Mouse (Mus musculus) heart, embryonic 10.5 days (tissue): Measurements from ENCODE around the gene Olfr649. TPM values are rescaled to one million over a fixed set of nuclear protein-coding genes. Genes with fewer than 3 reads are reported as not detected.

ENCODE experiments used
- DNase-seq: peaks from one replicate; pipeline ENCODE4 v3.0.0-alpha.2; 2017; ENCODE audit warnings: low spot score
- H3K27ac ChIP-seq: fragments of 300-500 bp; sonication (generic); 2 replicates; pipeline ENCODE4 v1.5.1; 2016; ENCODE audit warnings: mild to moderate bottlenecking
- H3K27me3 ChIP-seq: fragments of 300-500 bp; sonication (generic); 2 replicates; pipeline ENCODE4 v1.6.1; 2016; ENCODE audit warnings: mild to moderate bottlenecking; ENCODE audit not compliant: poor library complexity, insufficient read depth, severe bottlenecking
- H3K36me3 ChIP-seq: fragments of 300-500 bp; sonication (generic); 2 replicates; pipeline ENCODE4 v1.6.1; 2016; ENCODE audit warnings: mild to moderate bottlenecking, moderate library complexity
- H3K4me1 ChIP-seq: fragments of 300-500 bp; sonication (generic); 2 replicates; pipeline ENCODE4 v1.6.1; 2016; ENCODE audit warnings: mild to moderate bottlenecking
- H3K4me3 ChIP-seq: fragments of 300-500 bp; sonication (generic); 2 replicates; pipeline ENCODE4 v1.5.1; 2016; ENCODE audit warnings: mild to moderate bottlenecking, moderate library complexity
- H3K9me3 ChIP-seq: fragments of 300-500 bp; sonication (generic); 2 replicates; pipeline ENCODE4 v1.6.1; 2016; ENCODE audit warnings: mild to moderate bottlenecking, moderate library complexity
- WGBS: fragments of 180-500 bp; shearing (Covaris S2); methylation state at CpG from one replicate; pipeline ENCODE4 v1.1.7; 2016; 5-methylcytosine and 5-hydroxymethylcytosine counted together
- polyA plus RNA-seq: library from polyadenylated mRNA; unstranded; fragments of >200 nt; fragmentation: Nextera tagmentation; extraction: Ambion mirVana; gene quantifications from 2 replicates; pipeline ENCODE4 v1.2.1, GENCODE M21; 2016

Gene Olfr649
- polyA plus RNA-seq: not detected in 2 replicates

- no peak for DNase-seq
- Histone ChIP-seq H3K27me3 (no peaks in the 10 kb centered on the region), H3K27ac (no peak within 1 kb of the TSS), H3K4me1 (no peaks in the 10 kb centered on the region), H3K9me3 (no peaks in the 10 kb centered on the region), H3K36me3 (no peaks in the 10 kb centered on the region), H3K4me3 (no peak within 1 kb of the TSS)
- WGBS: 80% methylated on average over 6 of the region's 6 CpGs
Observed at GRCm38 (mm10) chr7:104195885-104196284, at the start of gene Olfr649. Gene Olfr649 (minus strand): TSS chr7:104195985.

- Histone ChIP-seq H3K4me1 (no peaks in the 10 kb centered on the region), H3K27ac (peak within 1 kb of the TSS; percentile 89), H3K4me3 (peak within 1 kb of the TSS; percentile 67), H3K36me3 (no peaks in the 10 kb centered on the region), H3K9me3 (no peaks in the 10 kb centered on the region), H3K27me3 (no peaks in the 10 kb centered on the region)
- 6% methylated on average over 13 of the region's 13 CpGs for WGBS
- DNase-seq: peak; percentile 86
Observed at GRCm38 (mm10) chr7:104244287-104245181, 48.7 kb upstream of the Olfr649 start, which contains the start of gene Trim34a. Gene Trim34a (plus strand): TSS chr7:104244457.

GRCm38 (mm10) chr7:104243616-104244015 is 47.8 kb upstream of the Olfr649 start:
- Histone ChIP-seq H3K27ac (no peak overlapping the region), H3K36me3 (no peaks in the 10 kb centered on the region), H3K4me1 (no peaks in the 10 kb centered on the region), H3K27me3 (no peaks in the 10 kb centered on the region), H3K9me3 (no peaks in the 10 kb centered on the region), H3K4me3 (no peak overlapping the region)
- no peak for DNase-seq
- 60% methylated on average over 1 of the region's 1 CpGs for WGBS

GRCm38 (mm10) chr7:104240857-104241256 is 45.1 kb upstream of the Olfr649 start:
- DNase-seq: no peak
- H3K4me3 ChIP-seq: no peak overlapping the region
- no peaks in the 10 kb centered on the region for H3K27me3 ChIP-seq
- no peaks in the 10 kb centered on the region for H3K36me3 ChIP-seq
- no peaks in the 10 kb centered on the region for H3K9me3 ChIP-seq
- H3K27ac ChIP-seq: no peak overlapping the region
- H3K4me1 ChIP-seq: no peaks in the 10 kb centered on the region

GRCm38 (mm10) chr7:104231203-104231602 is 35.4 kb upstream of the Olfr649 start:
- DNase-seq: no peak
- no peaks in the 10 kb centered on the region for H3K27me3 ChIP-seq
- no peaks in the 10 kb centered on the region for H3K4me1 ChIP-seq
- 27% methylated on average over 2 of the region's 2 CpGs for WGBS
- peaks cover 13% of the 10 kb centered on the region; the same call in 1 of the 2 replicates for H3K36me3 ChIP-seq
- H3K27ac ChIP-seq: no peak overlapping the region
- no peak overlapping the region for H3K4me3 ChIP-seq
- no peaks in the 10 kb centered on the region for H3K9me3 ChIP-seq

- no peaks in the 10 kb centered on the region for H3K9me3 ChIP-seq
- 1% methylated on average over 37 of the region's 37 CpGs for WGBS
- no peaks in the 10 kb centered on the region for H3K27me3 ChIP-seq
- peak; percentile 91 for DNase-seq
- no peaks in the 10 kb centered on the region for H3K36me3 ChIP-seq
- H3K4me3 ChIP-seq: peak within 1 kb of the TSS; percentile 69
- H3K27ac ChIP-seq: peak within 1 kb of the TSS; percentile 83
- H3K4me1 ChIP-seq: no peaks in the 10 kb centered on the region
Observed at GRCm38 (mm10) chr7:104218701-104219569, 23.1 kb upstream of the Olfr649 start, which contains the start of gene Trim6. Gene Trim6 (plus strand): TSS chr7:104218793.

GRCm38 (mm10) chr7:104217881-104218280 is 22.1 kb upstream of the Olfr649 start:
- no peak for DNase-seq
- Histone ChIP-seq H3K4me3 (no peak overlapping the region), H3K36me3 (no peaks in the 10 kb centered on the region), H3K27ac (no peak overlapping the region), H3K4me1 (no peaks in the 10 kb centered on the region), H3K9me3 (no peaks in the 10 kb centered on the region), H3K27me3 (no peaks in the 10 kb centered on the region)
- WGBS: 74% methylated on average over 2 of the region's 2 CpGs

- Histone ChIP-seq H3K27ac (no peak overlapping the region), H3K27me3 (no peaks in the 10 kb centered on the region), H3K4me3 (no peak overlapping the region), H3K4me1 (no peaks in the 10 kb centered on the region), H3K9me3 (no peaks in the 10 kb centered on the region), H3K36me3 (no peaks in the 10 kb centered on the region)
- no peak for DNase-seq
- WGBS: 33% methylated on average over 1 of the region's 1 CpGs
Observed at GRCm38 (mm10) chr7:104216011-104216535, 20.3 kb upstream of the Olfr649 start.

GRCm38 (mm10) chr7:104206197-104206596 is 10.4 kb upstream of the Olfr649 start:
- 83% methylated on average over 7 of the region's 7 CpGs for WGBS
- Histone ChIP-seq H3K9me3 (no peaks in the 10 kb centered on the region), H3K27me3 (no peaks in the 10 kb centered on the region), H3K4me3 (no peak overlapping the region), H3K27ac (no peak overlapping the region), H3K4me1 (no peaks in the 10 kb centered on the region), H3K36me3 (no peaks in the 10 kb centered on the region)
- no peak for DNase-seq

GRCm38 (mm10) chr7:104199822-104200221 is 4.0 kb upstream of the Olfr649 start:
- no peaks in the 10 kb centered on the region for H3K27me3 ChIP-seq
- H3K27ac ChIP-seq: no peak overlapping the region
- DNase-seq: peak; percentile 79
- H3K9me3 ChIP-seq: no peaks in the 10 kb centered on the region
- no peaks in the 10 kb centered on the region for H3K36me3 ChIP-seq
- H3K4me3 ChIP-seq: no peak overlapping the region
- 6% methylated on average over 5 of the region's 5 CpGs for WGBS
- no peaks in the 10 kb centered on the region for H3K4me1 ChIP-seq

- H3K9me3 ChIP-seq: no peaks in the 10 kb centered on the region
- no peaks in the 10 kb centered on the region for H3K36me3 ChIP-seq
- 52% methylated on average over 9 of the region's 9 CpGs for WGBS
- H3K27ac ChIP-seq: no peak overlapping the region
- no peaks in the 10 kb centered on the region for H3K4me1 ChIP-seq
- no peak overlapping the region for H3K4me3 ChIP-seq
- no peak for DNase-seq
- no peaks in the 10 kb centered on the region for H3K27me3 ChIP-seq
Observed at GRCm38 (mm10) chr7:104191275-104191674, 4.5 kb downstream of the Olfr649 start.

GRCm38 (mm10) chr7:104183292-104183691 is 12.5 kb downstream of the Olfr649 start, which contains the start of gene Olfr648:
Gene Olfr648 (minus strand): TSS chr7:104183392.
- Histone ChIP-seq H3K27me3 (no peaks in the 10 kb centered on the region), H3K36me3 (no peaks in the 10 kb centered on the region), H3K4me3 (no peak within 1 kb of the TSS), H3K9me3 (no peaks in the 10 kb centered on the region), H3K4me1 (no peaks in the 10 kb centered on the region), H3K27ac (no peak within 1 kb of the TSS)
- WGBS: 83% methylated on average over 2 of the region's 2 CpGs
- no peak for DNase-seq
